Mouse (Mus musculus): Measurements from ENCODE around the gene Slc6a18. TPM values are rescaled to one million over a fixed set of nuclear protein-coding genes. Genes with fewer than 3 reads are reported as not detected.
A peak's percentile ranks its signal among the peaks of the same experiment; 100 is the strongest.
"Not testable (repeated sequence)": the region's sequence is repeated elsewhere in the genome, so short reads cannot be mapped to it uniquely, and the experiment has no call there.

The Slc6a18 gene
- total RNA-seq (2022): not detected

- DNase-seq (ENCODE audit: low spot score): no peak
Measured at GRCm38 (mm10) chr13:73677853-73678252, at the start of gene Slc6a18. Gene Slc6a18 (minus strand): TSS chr13:73678023.

DNA sequence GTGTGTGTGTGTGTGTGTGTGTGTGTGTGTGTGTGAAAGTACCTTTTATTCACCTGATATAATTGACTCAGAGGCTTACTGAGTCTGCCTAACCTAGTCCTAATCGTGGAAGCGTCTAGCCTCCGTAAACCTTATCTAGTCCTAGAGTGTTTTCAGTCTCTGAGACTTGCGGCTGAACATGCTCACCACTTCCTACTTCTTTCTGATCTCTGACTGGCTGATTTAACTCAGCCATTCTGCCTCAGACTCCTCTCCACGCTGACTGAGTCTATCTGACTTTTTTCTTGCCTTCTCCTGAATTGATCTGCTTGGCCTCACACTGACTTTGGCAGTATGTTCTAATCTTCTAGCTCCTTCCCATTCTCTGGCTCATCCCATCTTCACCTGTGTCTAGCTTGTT, 47.5 kb upstream of the Slc6a18 start:
- DNase-seq (ENCODE audit: low spot score): no peak

DNA sequence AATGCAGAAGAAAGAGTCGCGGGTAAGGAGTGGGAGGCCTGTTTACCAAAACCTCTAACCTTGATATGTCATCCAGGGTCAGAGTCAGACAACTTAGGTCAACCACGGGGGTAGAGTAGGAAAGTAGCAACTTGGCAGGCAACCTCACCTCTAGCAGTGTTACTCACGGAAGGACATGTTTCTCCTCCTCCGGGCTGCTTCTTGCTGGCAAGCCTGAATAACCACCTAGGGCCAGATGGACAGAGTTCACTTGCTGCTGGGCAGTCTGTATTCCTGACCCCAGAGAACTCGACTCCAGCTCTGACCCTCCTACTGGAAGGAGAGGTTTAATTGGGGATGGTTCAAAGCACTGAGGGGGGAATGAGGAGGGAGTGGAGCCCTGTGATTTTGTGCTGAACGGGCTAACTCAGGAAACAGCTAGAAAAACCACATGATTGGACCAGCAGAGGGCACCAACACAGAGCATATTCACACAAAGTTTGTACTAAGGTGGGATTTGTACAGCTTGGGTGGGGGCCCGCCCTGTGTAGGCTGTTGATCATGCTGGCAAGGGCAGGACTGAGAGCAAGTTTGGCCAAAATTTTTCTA, 45.4 kb upstream of the Slc6a18 start:
- no peak for DNase-seq (ENCODE audit: low spot score)

DNA sequence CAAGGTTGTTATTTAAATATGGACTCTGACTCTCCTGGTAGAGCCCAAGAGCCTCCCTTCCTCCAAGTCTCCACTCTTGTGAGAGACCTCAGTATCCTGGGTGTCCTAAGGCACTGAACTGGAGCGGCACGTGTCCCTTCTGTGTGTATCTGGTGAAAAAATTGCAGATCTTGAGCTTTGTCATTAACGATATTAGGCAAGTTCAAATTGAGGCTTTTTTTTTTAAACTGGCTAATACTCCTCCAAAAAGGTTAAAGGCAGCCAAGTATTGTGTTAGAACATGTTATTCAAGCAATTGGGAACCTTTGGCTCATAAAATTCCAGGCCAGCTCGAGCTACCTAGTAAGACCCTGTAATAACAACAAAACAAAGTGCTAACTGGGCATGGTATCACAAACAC, 42.4 kb upstream of the Slc6a18 start:
- no peak for DNase-seq (ENCODE audit: low spot score)

- DNase-seq (ENCODE audit: low spot score): peak; percentile 85
Measured at GRCm38 (mm10) chr13:73718225-73718624, 40.4 kb upstream of the Slc6a18 start.

DNA sequence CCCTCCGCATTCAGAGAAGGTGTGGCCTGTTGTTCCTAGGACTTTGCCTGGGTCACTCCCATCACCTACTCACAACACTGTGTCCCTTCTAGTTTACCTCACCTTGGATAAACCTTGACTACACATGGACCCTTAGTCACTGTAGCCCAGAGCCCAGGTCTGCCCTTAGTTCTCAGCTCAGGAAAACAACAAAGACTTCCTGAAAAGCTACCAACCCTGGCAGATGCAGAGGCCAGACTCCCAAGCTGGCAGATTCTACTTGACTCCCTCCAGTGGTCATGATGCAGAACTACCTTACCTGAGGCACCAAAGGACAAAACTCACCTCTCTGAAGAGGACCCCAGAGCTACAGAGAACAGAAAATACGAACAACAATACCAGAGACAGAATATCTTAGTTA, 36.2 kb upstream of the Slc6a18 start:
- DNase-seq (ENCODE audit: low spot score): no peak

DNA sequence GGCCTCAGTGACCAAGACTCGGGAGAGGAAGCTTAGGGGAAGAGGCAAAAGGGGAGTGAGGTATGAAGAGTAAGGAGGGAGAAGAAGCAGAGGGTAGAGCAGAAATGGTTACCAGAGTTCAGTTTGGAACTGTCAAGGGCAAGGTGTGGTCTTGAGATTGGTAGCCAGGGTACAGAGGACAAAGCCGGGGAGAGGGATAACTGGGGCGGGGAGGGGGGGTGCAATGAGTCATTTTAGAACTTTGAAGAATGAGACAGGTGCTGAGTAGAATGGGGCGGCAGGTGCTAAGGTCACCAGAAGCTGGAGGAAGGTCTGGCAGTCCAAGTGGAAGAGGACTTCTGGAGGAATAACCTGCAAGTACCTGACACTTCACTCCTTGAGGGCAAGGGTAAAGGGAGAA, 35.4 kb upstream of the Slc6a18 start:
- DNase-seq (ENCODE audit: low spot score): no peak

GRCm38 (mm10) chr13:73712228-73712627, 34.4 kb upstream of the Slc6a18 start:
- DNase-seq (ENCODE audit: low spot score): no peak

DNA sequence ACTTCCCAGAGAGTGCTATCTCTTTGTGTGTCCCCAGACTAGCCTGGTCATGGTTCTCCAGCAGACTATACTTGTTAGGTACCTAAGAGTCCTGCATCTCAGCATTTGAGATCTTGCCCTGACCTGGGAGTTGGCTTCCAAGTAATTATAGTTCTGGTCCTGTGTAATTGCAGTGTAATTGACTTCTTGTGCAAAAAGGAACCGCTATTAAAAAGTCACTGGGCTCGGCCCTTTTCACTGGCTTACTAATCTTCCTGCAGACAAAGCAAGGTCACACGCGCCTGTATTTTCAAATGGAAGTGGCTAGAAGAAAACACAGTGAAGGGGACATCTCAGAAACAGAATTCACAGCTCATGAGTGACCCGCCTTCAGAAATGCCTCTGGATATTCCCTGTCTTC, 34.0 kb upstream of the Slc6a18 start:
- DNase-seq (ENCODE audit: low spot score): no peak

DNA sequence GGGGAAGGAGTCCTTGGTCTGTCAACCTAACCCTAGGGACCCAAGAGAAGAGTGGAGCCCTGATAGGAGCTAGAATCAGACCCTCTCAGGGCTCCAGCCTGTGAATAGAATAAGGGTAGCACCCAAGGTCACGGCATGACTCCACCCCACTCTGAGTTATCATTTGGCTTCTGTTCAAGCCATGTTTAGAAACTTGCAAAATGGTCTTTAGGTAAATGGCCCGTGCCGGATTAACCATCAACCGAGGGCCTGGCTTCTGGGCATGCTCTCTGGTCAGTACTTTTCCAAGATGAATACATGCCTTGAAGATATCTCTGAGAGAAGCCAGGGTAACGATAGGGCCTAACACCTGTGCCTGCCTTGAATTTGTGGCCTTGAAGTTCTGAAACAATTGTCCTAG, 33.4 kb upstream of the Slc6a18 start:
- no peak for DNase-seq (ENCODE audit: low spot score)

DNA sequence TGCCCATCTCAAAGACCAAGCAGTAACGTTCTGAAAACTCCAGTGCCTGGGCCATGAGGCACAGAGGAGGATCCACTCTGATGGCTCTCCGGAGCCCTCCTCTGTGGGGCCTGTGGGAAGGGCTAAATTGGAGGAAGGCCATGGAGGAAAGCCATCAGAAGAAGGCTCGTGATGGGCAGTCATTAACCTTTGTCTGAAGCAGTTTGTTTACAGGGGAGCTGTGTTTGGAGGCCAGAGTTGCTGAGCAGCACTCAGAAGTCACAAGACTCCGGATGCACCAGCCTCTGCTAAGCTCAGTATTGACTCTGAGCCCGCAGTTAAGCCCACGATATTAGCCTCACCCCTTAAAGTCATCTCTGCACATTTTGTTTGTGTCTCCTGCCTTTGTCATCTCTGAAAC, 31.7 kb upstream of the Slc6a18 start:
- DNase-seq (ENCODE audit: low spot score): no peak

DNA sequence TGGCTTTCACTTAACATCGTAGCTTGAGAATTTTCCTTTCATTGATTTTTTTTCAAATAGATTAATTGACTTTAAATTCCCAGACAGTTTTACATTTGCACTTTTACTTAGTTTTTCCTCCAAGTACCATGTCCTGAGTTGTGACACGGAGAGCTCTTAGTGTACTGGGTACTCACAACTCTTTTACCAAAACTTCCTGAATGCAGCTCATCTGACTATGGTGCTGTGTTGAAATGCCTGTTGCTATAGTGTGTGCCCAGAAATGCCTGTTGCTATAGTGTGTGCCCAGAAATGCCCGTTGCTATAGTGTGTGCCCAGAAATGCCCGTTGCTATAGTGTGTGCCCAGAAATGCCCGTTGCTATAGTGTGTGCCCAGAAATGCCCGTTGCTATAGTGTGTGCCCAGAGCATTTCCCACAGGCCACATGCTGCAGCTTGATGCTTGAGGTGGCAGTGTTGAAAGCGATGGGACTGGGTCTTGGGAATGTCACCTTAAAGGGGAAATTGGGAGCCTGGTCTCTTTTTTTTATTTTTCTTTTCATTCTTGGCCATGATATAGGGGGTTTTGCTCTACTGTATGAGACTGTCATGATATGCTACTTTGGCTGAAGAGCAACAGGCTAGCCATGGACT, 27.0 kb upstream of the Slc6a18 start, which contains the start of gene Slc6a19:
Gene Slc6a19 (minus strand): TSS at position 172 of the 632 bp plus-strand sequence.
- DNase-seq (ENCODE audit: low spot score): no peak

DNA sequence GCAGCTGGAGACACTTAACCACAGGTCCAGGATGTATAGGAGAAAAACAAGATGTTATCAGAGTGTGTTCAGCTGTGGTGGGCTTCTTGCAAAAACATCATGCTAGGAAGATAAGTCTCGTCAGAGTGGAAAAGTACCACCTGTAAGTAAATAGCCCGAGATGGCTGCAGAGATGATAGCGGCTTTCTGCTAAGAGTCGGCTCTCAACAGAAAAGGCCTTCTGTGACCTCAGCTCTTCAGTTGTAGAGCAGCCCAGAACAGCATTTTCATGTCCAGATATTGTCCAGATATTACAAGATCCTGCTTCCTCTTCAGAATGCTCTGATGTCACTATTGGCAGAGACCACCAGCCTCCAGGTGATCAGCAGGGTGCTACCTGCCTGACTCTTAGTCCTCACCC, 25.7 kb upstream of the Slc6a18 start:
- DNase-seq (ENCODE audit: low spot score): not testable (repeated sequence)

GRCm38 (mm10) chr13:73702776-73703175, 25.0 kb upstream of the Slc6a18 start:
- no peak for DNase-seq (ENCODE audit: low spot score)

DNA sequence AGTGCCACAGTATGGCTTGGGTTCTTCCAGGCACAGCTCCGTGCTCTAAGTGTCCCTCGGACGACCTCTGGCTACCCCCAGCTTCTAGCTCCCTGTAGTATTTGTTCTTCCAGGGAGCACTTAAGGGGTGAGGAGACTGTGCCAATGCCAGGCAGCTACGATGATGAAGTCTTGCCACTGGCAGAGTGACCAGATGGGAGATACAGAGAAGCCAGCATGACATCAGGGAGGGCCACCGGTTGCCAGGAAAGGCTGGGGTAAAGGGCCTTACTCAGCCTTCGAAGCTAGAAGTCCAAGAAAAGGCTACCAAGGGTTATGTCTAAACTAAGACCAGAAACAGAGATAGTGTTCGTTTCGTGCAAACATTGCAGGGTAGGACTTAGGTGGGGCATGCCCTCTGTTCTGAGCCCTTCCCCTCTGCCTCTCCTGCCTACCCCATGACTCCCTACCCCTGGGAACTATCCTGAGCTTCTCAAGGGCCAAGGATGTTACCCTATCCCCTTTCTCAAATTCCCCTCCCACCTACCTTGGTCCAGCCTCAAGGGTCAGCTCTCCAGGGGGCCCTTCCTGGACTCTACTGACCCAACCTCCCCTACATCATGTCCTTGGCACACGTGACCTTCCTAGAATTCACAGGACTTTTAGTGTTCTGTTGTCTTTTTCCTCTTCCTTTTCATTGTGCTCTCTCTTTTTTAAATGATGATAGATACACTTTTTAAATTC, 23.5 kb upstream of the Slc6a18 start:
- no peak for DNase-seq (ENCODE audit: low spot score)

- no peak for DNase-seq (ENCODE audit: low spot score)
Measured at GRCm38 (mm10) chr13:73700554-73700953, 22.7 kb upstream of the Slc6a18 start.

- DNase-seq (ENCODE audit: low spot score): no peak
Measured at GRCm38 (mm10) chr13:73699714-73700113, 21.9 kb upstream of the Slc6a18 start.

GRCm38 (mm10) chr13:73696529-73696928, 18.7 kb upstream of the Slc6a18 start:
- DNase-seq (ENCODE audit: low spot score): no peak

GRCm38 (mm10) chr13:73694972-73695371, 17.1 kb upstream of the Slc6a18 start:
- DNase-seq (ENCODE audit: low spot score): no peak

DNA sequence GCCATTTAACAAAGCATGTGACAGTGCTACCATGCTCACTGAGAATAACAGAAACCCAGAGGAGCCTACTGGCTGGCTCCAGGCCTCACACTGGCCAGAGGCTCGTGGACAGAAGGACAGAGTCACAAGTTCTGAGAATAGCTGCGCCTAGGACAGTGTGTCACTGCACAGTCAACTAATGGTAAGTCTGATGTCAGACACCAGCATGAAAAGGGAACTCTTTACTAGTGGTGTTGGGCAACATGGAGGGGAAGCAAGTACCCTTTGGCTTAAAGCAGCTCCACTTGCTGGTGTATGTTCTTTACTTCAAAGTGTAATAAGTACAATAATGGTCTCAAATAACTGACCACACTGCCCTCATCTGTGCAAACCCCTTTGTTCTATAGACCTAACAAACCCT, 15.5 kb upstream of the Slc6a18 start:
- DNase-seq (ENCODE audit: low spot score): no peak

GRCm38 (mm10) chr13:73692249-73692868, 14.5 kb upstream of the Slc6a18 start:
- peak; percentile 17 for DNase-seq (ENCODE audit: low spot score)

DNA sequence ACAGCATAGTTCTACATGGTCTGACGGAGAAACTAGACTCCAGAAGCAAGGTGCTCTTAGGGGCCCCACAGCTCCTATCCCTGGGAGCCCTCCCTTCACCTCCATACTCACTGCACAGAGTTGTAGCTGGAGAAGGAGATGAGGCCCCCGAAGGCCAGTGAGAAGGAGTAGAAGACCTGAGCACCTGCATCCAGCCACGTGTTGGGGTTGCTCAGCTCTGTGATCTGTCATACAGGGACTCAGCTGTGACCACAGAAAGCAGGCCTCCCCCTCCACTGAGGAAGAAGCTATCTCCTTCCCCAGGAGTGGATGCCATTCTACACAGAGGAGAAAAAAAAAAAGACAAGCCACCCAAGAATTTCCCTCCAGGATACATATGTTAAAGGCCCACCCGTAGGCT, 11.1 kb upstream of the Slc6a18 start:
- no peak for DNase-seq (ENCODE audit: low spot score)

DNA sequence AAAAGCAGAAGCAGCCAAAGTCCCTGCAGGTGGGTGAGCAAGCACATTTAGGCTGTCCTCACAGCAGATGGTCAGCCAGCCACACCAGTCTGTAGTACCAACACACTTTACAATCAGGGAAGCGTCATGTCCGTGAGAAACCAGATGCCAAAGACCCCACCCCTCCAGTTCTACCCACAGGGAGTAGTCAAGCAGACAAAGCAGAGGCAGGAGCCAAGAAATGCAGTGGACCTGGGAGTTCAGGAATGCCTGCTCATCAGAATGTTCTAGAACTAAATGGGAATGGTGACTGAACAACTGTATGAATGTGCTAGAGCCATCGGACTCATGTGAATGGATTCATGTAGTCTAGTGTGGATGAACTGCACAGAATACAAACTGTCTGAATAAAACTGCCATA, 9.8 kb upstream of the Slc6a18 start:
- no peak for DNase-seq (ENCODE audit: low spot score)
